8 mouse cellular contexts compared by ENCODE assay signal in the genomic region with DNA sequence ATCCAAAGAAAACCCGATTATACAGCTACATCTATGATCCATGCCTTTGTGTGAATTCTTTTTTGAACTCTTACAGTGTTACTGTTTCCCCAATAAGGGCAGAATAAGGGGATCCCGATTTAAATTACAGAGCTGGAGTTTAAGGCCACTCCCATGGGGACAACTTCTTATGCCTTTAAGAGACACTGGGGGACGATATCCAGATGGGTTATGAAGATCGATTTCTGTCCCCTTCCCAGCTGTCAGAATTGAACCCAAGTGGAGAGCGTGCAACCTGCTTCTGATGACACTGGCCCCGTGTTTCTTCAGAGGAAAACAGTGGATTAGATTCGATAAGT. TPM values are rescaled to one million over a fixed set of nuclear protein-coding genes. Genes with fewer than 3 reads are reported as not detected.
DNase-seq lines count a peak whose midpoint lies in the region; ATAC-seq and TF ChIP-seq lines count a peak whose summit lies in the region.

No protein-coding gene starts in this region.

- no peaks in the 10 kb centered on the region for H3K79me2 ChIP-seq in myocyte (ENCODE audit: control insufficient read depth, insufficient read depth)

- WGBS in kidney, postnatal 0 days, result 35% methylated on average over 7 of the region's 7 CpGs
- WGBS in embryonic facial prominence, embryonic 10.5 days, result 29% methylated on average over 7 of the region's 7 CpGs
- 23% methylated on average over 7 of the region's 7 CpGs for WGBS in intestine, embryonic 15.5 days

- peak overlapping the region; percentile 65; the same call in 1 of the 2 replicates for H3K9ac ChIP-seq in kidney, postnatal 0 days (ENCODE audit: low read depth, low read length)
- no peak overlapping the region for H3K9ac ChIP-seq in intestine, embryonic 15.5 days

- H3K9me3 ChIP-seq in kidney, postnatal 0 days (replicated peaks; ENCODE audit: low read length), result no peaks in the 10 kb centered on the region
- no peaks in the 10 kb centered on the region for H3K9me3 ChIP-seq in embryonic facial prominence, embryonic 10.5 days
- no peaks in the 10 kb centered on the region for H3K9me3 ChIP-seq in intestine, embryonic 15.5 days

- no peak for ATAC-seq in kidney, postnatal 0 days (replicated peaks; ENCODE audit: low FRiP score, low read depth)
- peak; percentile 24; the same call in 1 of the 2 replicates for ATAC-seq in intestine, embryonic 15.5 days

- no peaks in the 10 kb centered on the region for H3K36me3 ChIP-seq in kidney, postnatal 0 days (ENCODE audit: insufficient read depth, low read length)
- no peaks in the 10 kb centered on the region for H3K36me3 ChIP-seq in embryonic facial prominence, embryonic 10.5 days (replicated peaks)
- H3K36me3 ChIP-seq in intestine, embryonic 15.5 days, result no peaks in the 10 kb centered on the region
- no peaks in the 10 kb centered on the region for H3K36me3 ChIP-seq in myocyte (ENCODE audit: control insufficient read depth, insufficient read depth)

- TF ChIP-seq POLR2A in myocyte (IDR thresholded peaks at IDR 0.05; ENCODE audit: insufficient read length, low read depth), result no peak

- no peak overlapping the region for H3K27ac ChIP-seq in kidney, postnatal 0 days
- H3K27ac ChIP-seq in embryonic facial prominence, embryonic 10.5 days (replicated peaks), result peak overlapping the region; percentile 85
- no peak overlapping the region for H3K27ac ChIP-seq in intestine, embryonic 15.5 days

- peak overlapping the region; percentile 54 for H3ac ChIP-seq in myocyte (ENCODE audit: control insufficient read depth, insufficient read length)

- DNase-seq in kidney, postnatal 0 days (ENCODE audit: low spot score), result no peak
- no peak for DNase-seq in kidney, adult 18-20 months
- DNase-seq in embryonic facial prominence, embryonic 10.5 days (ENCODE audit: low spot score), result no peak
- DNase-seq in urinary bladder, postnatal 25 days (ENCODE audit: low spot score), result no peak
- DNase-seq in urinary bladder, postnatal 36 days (ENCODE audit: low spot score in 2 of 2), result no peak
- no peak for DNase-seq in gastrocnemius, postnatal 10 days

- peak overlapping the region; percentile 60 for H3K4me3 ChIP-seq in kidney, postnatal 0 days (replicated peaks; ENCODE audit: low read depth, low read length)
- H3K4me3 ChIP-seq in embryonic facial prominence, embryonic 10.5 days, result peak overlapping the region; percentile 67
- H3K4me3 ChIP-seq in intestine, embryonic 15.5 days (replicated peaks), result peak overlapping the region; percentile 54
- H3K4me3 ChIP-seq in myocyte, result peak overlapping the region; percentile 50

- no peak for TF ChIP-seq CTCF in kidney, postnatal 0 days (IDR thresholded peaks at IDR 0.05; ENCODE audit: low read depth)

- H3K4me2 ChIP-seq in kidney, postnatal 0 days (ENCODE audit: low read length), result peak overlapping the region; percentile 66
- peak overlapping the region; percentile 62 for H3K4me2 ChIP-seq in intestine, embryonic 15.5 days (replicated peaks)
- peak overlapping the region; percentile 78 for H3K4me2 ChIP-seq in myocyte (ENCODE audit: low read depth)

- H3K27me3 ChIP-seq in kidney, postnatal 0 days (ENCODE audit: insufficient read depth, low read length), result no peaks in the 10 kb centered on the region
- H3K27me3 ChIP-seq in embryonic facial prominence, embryonic 10.5 days (replicated peaks; ENCODE audit: low read depth, poor library complexity, severe bottlenecking), result no peaks in the 10 kb centered on the region
- H3K27me3 ChIP-seq in intestine, embryonic 15.5 days (replicated peaks), result no peaks in the 10 kb centered on the region
- no peaks in the 10 kb centered on the region for H3K27me3 ChIP-seq in myocyte (ENCODE audit: control insufficient read depth, insufficient read depth, insufficient read length)

- H3K4me1 ChIP-seq in kidney, postnatal 0 days (replicated peaks; ENCODE audit: insufficient read depth, low read length), result no peaks in the 10 kb centered on the region
- H3K4me1 ChIP-seq in embryonic facial prominence, embryonic 10.5 days, result peaks cover 8% of the 10 kb centered on the region; the same call in 1 of the 2 replicates
- H3K4me1 ChIP-seq in intestine, embryonic 15.5 days (replicated peaks), result no peaks in the 10 kb centered on the region

TF ChIP-seq in myocyte, 11 proteins besides CTCF, POLR2A, EP300 and RAD21:
- TF ChIP-seq USF1 (IDR thresholded peaks at IDR 0.05; ENCODE audit: low read depth) (no peak), E2F4 (IDR thresholded peaks at IDR 0.05; ENCODE audit: insufficient read depth) (no peak), TCF12 (IDR thresholded peaks at IDR 0.05; ENCODE audit: insufficient read depth, poor library complexity, severe bottlenecking) (no peak), MAX (IDR thresholded peaks at IDR 0.05; ENCODE audit: low read depth) (no peak), POLR2AphosphoS2 (IDR thresholded peaks at IDR 0.05; ENCODE audit: insufficient read length, low read depth) (no peak), REST (IDR thresholded peaks at IDR 0.05; ENCODE audit: insufficient read depth, insufficient read length) (no peak), MYOD1 (IDR thresholded peaks at IDR 0.05; ENCODE audit: control insufficient read depth in 1 of 3, insufficient read length in 2 of 3, low read depth in 2 of 3) (no peak), MYOG (IDR thresholded peaks at IDR 0.05; ENCODE audit: control insufficient read depth in 1 of 3, insufficient read depth in 1 of 3, insufficient read length in 2 of 3, low read depth in 2 of 3) (no peak), SRF (IDR thresholded peaks at IDR 0.05; ENCODE audit: control insufficient read depth, insufficient read length, low read depth) (no peak), TCF3 (IDR thresholded peaks at IDR 0.05; ENCODE audit: insufficient read length, low read depth) (no peak), CEBPB (IDR thresholded peaks at IDR 0.05; ENCODE audit: insufficient read depth, poor library complexity, severe bottlenecking) (no peak)

RNA-seq across cellular contexts. Expression of gene Slc9a6, which starts 0.3 kb away (rescaled TPM):
- polyA plus RNA-seq in kidney, postnatal 0 days (2015; fragmentation: Nextera tagmentation; extraction: Ambion mirVana), result 10.9 and 11.1 TPM in 2 replicates
- 8.9 and 9.9 TPM in 2 replicates for polyA plus RNA-seq in embryonic facial prominence, embryonic 10.5 days (2016; fragmentation: Nextera tagmentation; extraction: Ambion mirVana)
- polyA plus RNA-seq in intestine, embryonic 15.5 days (2015; fragmentation: Nextera tagmentation; extraction: Ambion mirVana), result 9.4 and 11.3 TPM in 2 replicates
- 10.8 TPM for polyA plus RNA-seq in myocyte (2012; fragmentation: generic; extraction: Trizol)
- total RNA-seq in gastrocnemius, postnatal 10 days (2021), result 10 to 100 TPM; 16.2 to 16.8 TPM

RNA-seq across cellular contexts. Expression of gene Mmgt1, which starts 11.4 kb away (rescaled TPM):
- polyA plus RNA-seq in kidney, postnatal 0 days (2015; fragmentation: Nextera tagmentation; extraction: Ambion mirVana), result 20.4 and 21.8 TPM in 2 replicates
- 34.4 and 37.1 TPM in 2 replicates for polyA plus RNA-seq in embryonic facial prominence, embryonic 10.5 days (2016; fragmentation: Nextera tagmentation; extraction: Ambion mirVana)
- polyA plus RNA-seq in intestine, embryonic 15.5 days (2015; fragmentation: Nextera tagmentation; extraction: Ambion mirVana), result 21.4 and 24.3 TPM in 2 replicates
- 6.6 TPM for polyA plus RNA-seq in myocyte (2012; fragmentation: generic; extraction: Trizol)
- total RNA-seq in gastrocnemius, postnatal 10 days (2021), result 10 to 100 TPM; 14.4 to 14.5 TPM

RNA-seq across cellular contexts. Expression of gene Gm648, which starts 59.8 kb away (rescaled TPM):
- polyA plus RNA-seq in kidney, postnatal 0 days (2015; fragmentation: Nextera tagmentation; extraction: Ambion mirVana), result not detected in 2 replicates
- polyA plus RNA-seq in embryonic facial prominence, embryonic 10.5 days (2016; fragmentation: Nextera tagmentation; extraction: Ambion mirVana), result not detected in 2 replicates
- polyA plus RNA-seq in intestine, embryonic 15.5 days (2015; fragmentation: Nextera tagmentation; extraction: Ambion mirVana), result 0.14 TPM in 1 of 2 replicates, not detected in the other
- 0.05 TPM for polyA plus RNA-seq in myocyte (2012; fragmentation: generic; extraction: Trizol)
- total RNA-seq in gastrocnemius, postnatal 10 days (2021), result not detected
